In genomic region chr3:156304174-156304573, GRCm38 (mm10) we compare ENCODE assay signal across 30 mouse cellular contexts.
DNase-seq lines count a peak whose midpoint lies in the region; ATAC-seq and TF ChIP-seq lines count a peak whose summit lies in the region.
"Had no signal": no experiment of that assay in that cellular context is flagged by ENCODE, and none has a peak within 500 bp of the region (broad histone marks: within the 10 kb centered on the region; RNA-seq: fewer than 3 reads in every experiment).

No protein-coding gene starts in this region.

- H3K9me3 ChIP-seq in forebrain, embryonic 14.5 days (replicated peaks; ENCODE audit: control insufficient read depth, low read length) = no peaks in the 10 kb centered on the region
- H3K9me3 ChIP-seq in forebrain, embryonic 16.5 days (ENCODE audit: control insufficient read depth, low read length) = no peaks in the 10 kb centered on the region
- no peaks in the 10 kb centered on the region for H3K9me3 ChIP-seq in midbrain, embryonic 11.5 days (ENCODE audit: control insufficient read depth, low read length)
- H3K9me3 ChIP-seq in midbrain, postnatal 0 days (ENCODE audit: low read length) = no peaks in the 10 kb centered on the region
- H3K9me3 ChIP-seq in midbrain, embryonic 15.5 days = no peaks in the 10 kb centered on the region
- no peaks in the 10 kb centered on the region for H3K9me3 ChIP-seq in heart, embryonic 12.5 days (replicated peaks)
- H3K9me3 ChIP-seq: embryonic facial prominence, embryonic 13.5 days; forebrain, embryonic 13.5 days; heart, embryonic 15.5 days; hindbrain, embryonic 13.5 days; neural tube, embryonic 15.5 days had no signal

- no peak overlapping the region for H3K4me2 ChIP-seq in forebrain, embryonic 14.5 days (ENCODE audit: low read length)
- no peak overlapping the region for H3K4me2 ChIP-seq in forebrain, embryonic 16.5 days (ENCODE audit: low read length)
- no peak overlapping the region for H3K4me2 ChIP-seq in midbrain, embryonic 11.5 days
- no peak overlapping the region for H3K4me2 ChIP-seq in midbrain, postnatal 0 days (ENCODE audit: low read depth, low read length, poor library complexity, severe bottlenecking)
- H3K4me2 ChIP-seq in midbrain, embryonic 15.5 days = no peak overlapping the region
- H3K4me2 ChIP-seq in heart, embryonic 12.5 days = no peak overlapping the region
- H3K4me2 ChIP-seq: embryonic facial prominence, embryonic 13.5 days; forebrain, embryonic 13.5 days; heart, embryonic 15.5 days; hindbrain, embryonic 13.5 days; liver, embryonic 12.5 days; neural tube, embryonic 15.5 days had no signal

- peak; percentile 46 for DNase-seq in forebrain, embryonic 14.5 days (ENCODE audit: low spot score)
- peak; percentile 85 for DNase-seq in midbrain, embryonic 11.5 days (ENCODE audit: low spot score, missing footprints)
- no peak for DNase-seq in midbrain, postnatal 0 days (ENCODE audit: low spot score)
- peak; percentile 17 for DNase-seq in embryo, embryonic 11 days
- DNase-seq: adrenal gland, postnatal 14 days; cerebellum, adult 11-12 months; cerebellum, adult 9-11 months; gastrocnemius, postnatal 10 days; heart, postnatal 36 days; kidney, adult 2 months; kidney, postnatal 10 days; layer of hippocampus, postnatal 36 days; left cerebral cortex, postnatal 4 days; liver, postnatal 0 days; lung, postnatal 36 days; right cerebral cortex, adult 18-20 months; right cerebral cortex, postnatal 4 days; thymus, adult 2 months; thymus, postnatal 36 days had no signal

- no peaks in the 10 kb centered on the region for H3K36me3 ChIP-seq in forebrain, embryonic 14.5 days (ENCODE audit: control insufficient read depth, insufficient read depth, low read length)
- no peaks in the 10 kb centered on the region for H3K36me3 ChIP-seq in forebrain, embryonic 16.5 days (ENCODE audit: control insufficient read depth, insufficient read depth)
- no peaks in the 10 kb centered on the region for H3K36me3 ChIP-seq in midbrain, embryonic 11.5 days (ENCODE audit: control insufficient read depth, insufficient read depth, low read length)
- H3K36me3 ChIP-seq in midbrain, postnatal 0 days (ENCODE audit: insufficient read depth, low read length) = no peaks in the 10 kb centered on the region
- H3K36me3 ChIP-seq in midbrain, embryonic 15.5 days (replicated peaks) = no peaks in the 10 kb centered on the region
- H3K36me3 ChIP-seq in heart, embryonic 12.5 days = no peaks in the 10 kb centered on the region
- H3K36me3 ChIP-seq: embryonic facial prominence, embryonic 13.5 days; heart, embryonic 15.5 days; hindbrain, embryonic 13.5 days; liver, embryonic 12.5 days; neural tube, embryonic 15.5 days had no signal

- H3K27ac ChIP-seq in forebrain, embryonic 14.5 days (ENCODE audit: low read depth, low read length) = no peak overlapping the region
- H3K27ac ChIP-seq in forebrain, embryonic 16.5 days (ENCODE audit: low read length) = no peak overlapping the region
- H3K27ac ChIP-seq in midbrain, embryonic 11.5 days (ENCODE audit: low read depth, low read length) = no peak overlapping the region
- no peak overlapping the region for H3K27ac ChIP-seq in midbrain, postnatal 0 days (ENCODE audit: low read depth, low read length)
- no peak overlapping the region for H3K27ac ChIP-seq in midbrain, embryonic 15.5 days
- no peak overlapping the region for H3K27ac ChIP-seq in heart, embryonic 12.5 days (ENCODE audit: poor library complexity, severe bottlenecking)
- H3K27ac ChIP-seq: embryonic facial prominence, embryonic 13.5 days; forebrain, embryonic 13.5 days; heart, embryonic 15.5 days; liver, embryonic 12.5 days; neural tube, embryonic 15.5 days; stomach, postnatal 0 days had no signal

- WGBS in forebrain, embryonic 14.5 days = 4% methylated on average over 4 of the region's 4 CpGs
- 5% methylated on average over 4 of the region's 4 CpGs for WGBS in forebrain, embryonic 16.5 days
- 11% methylated on average over 4 of the region's 4 CpGs for WGBS in midbrain, embryonic 11.5 days
- WGBS in midbrain, postnatal 0 days = 13% methylated on average over 4 of the region's 4 CpGs
- WGBS in midbrain, embryonic 15.5 days = 9% methylated on average over 4 of the region's 4 CpGs
- 62% methylated on average over 4 of the region's 4 CpGs for WGBS in heart, embryonic 12.5 days

- no peak for ATAC-seq in forebrain, embryonic 14.5 days
- no peak for ATAC-seq in forebrain, embryonic 16.5 days
- ATAC-seq in midbrain, embryonic 11.5 days (ENCODE audit: low FRiP score) = peak; percentile 80
- ATAC-seq in midbrain, postnatal 0 days (ENCODE audit: low FRiP score) = no peak
- ATAC-seq in midbrain, embryonic 15.5 days (replicated peaks) = 0 out of 2 replicates have a peak, but pooled peaks have one; percentile 38
- ATAC-seq in heart, embryonic 12.5 days (ENCODE audit: insufficient number of reproducible peaks, low FRiP score) = no peak
- ATAC-seq: CD4-positive, CD25-positive, alpha-beta regulatory T cell, adult 4 months; forebrain, embryonic 13.5 days; liver, embryonic 12.5 days; liver, postnatal 0 days had no signal

- H3K9ac ChIP-seq in forebrain, embryonic 14.5 days (ENCODE audit: low read length) = no peak overlapping the region
- no peak overlapping the region for H3K9ac ChIP-seq in forebrain, embryonic 16.5 days (replicated peaks; ENCODE audit: low read depth, low read length)
- H3K9ac ChIP-seq in midbrain, embryonic 11.5 days (ENCODE audit: low read length) = no peak overlapping the region
- no peak overlapping the region for H3K9ac ChIP-seq in midbrain, postnatal 0 days (replicated peaks; ENCODE audit: low read length, poor library complexity, severe bottlenecking)
- H3K9ac ChIP-seq in midbrain, embryonic 15.5 days = no peak overlapping the region
- no peak overlapping the region for H3K9ac ChIP-seq in heart, embryonic 12.5 days
- H3K9ac ChIP-seq: embryonic facial prominence, embryonic 13.5 days; forebrain, embryonic 13.5 days; heart, embryonic 15.5 days; hindbrain, embryonic 13.5 days; liver, embryonic 12.5 days; liver, postnatal 0 days; neural tube, embryonic 15.5 days had no signal

- H3K27me3 ChIP-seq in forebrain, embryonic 14.5 days (replicated peaks; ENCODE audit: control insufficient read depth, insufficient read depth, low read length) = no peaks in the 10 kb centered on the region
- no peaks in the 10 kb centered on the region for H3K27me3 ChIP-seq in forebrain, embryonic 16.5 days (replicated peaks; ENCODE audit: control insufficient read depth, insufficient read depth, low read length)
- H3K27me3 ChIP-seq in midbrain, embryonic 11.5 days (ENCODE audit: control insufficient read depth, insufficient read depth, low read length) = no peaks in the 10 kb centered on the region
- H3K27me3 ChIP-seq in midbrain, postnatal 0 days (ENCODE audit: insufficient read depth, low read length) = no peaks in the 10 kb centered on the region
- H3K27me3 ChIP-seq in midbrain, embryonic 15.5 days (replicated peaks) = no peaks in the 10 kb centered on the region
- no peaks in the 10 kb centered on the region for H3K27me3 ChIP-seq in heart, embryonic 12.5 days (replicated peaks)
- H3K27me3 ChIP-seq: embryonic facial prominence, embryonic 13.5 days; forebrain, embryonic 13.5 days; heart, embryonic 15.5 days; hindbrain, embryonic 13.5 days; liver, embryonic 12.5 days; neural tube, embryonic 15.5 days had no signal

- H3K4me1 ChIP-seq in forebrain, embryonic 14.5 days (ENCODE audit: control insufficient read depth, insufficient read depth, low read length) = peaks cover 13% of the 10 kb centered on the region
- peaks cover 17% of the 10 kb centered on the region for H3K4me1 ChIP-seq in forebrain, embryonic 16.5 days (replicated peaks; ENCODE audit: control insufficient read depth, insufficient read depth, low read length)
- peaks cover 4% of the 10 kb centered on the region for H3K4me1 ChIP-seq in midbrain, embryonic 11.5 days (ENCODE audit: control insufficient read depth, insufficient read depth, low read length)
- H3K4me1 ChIP-seq in midbrain, postnatal 0 days (ENCODE audit: insufficient read depth, low read length) = no peaks in the 10 kb centered on the region; the same call in 1 of the 2 replicates
- H3K4me1 ChIP-seq in midbrain, embryonic 15.5 days = peaks cover 10% of the 10 kb centered on the region
- H3K4me1 ChIP-seq in heart, embryonic 12.5 days (replicated peaks) = peaks cover 6% of the 10 kb centered on the region; the same call in 1 of the 2 replicates
- H3K4me1 ChIP-seq: liver, embryonic 12.5 days had no signal

- no peak overlapping the region for H3K4me3 ChIP-seq in forebrain, embryonic 14.5 days (ENCODE audit: low read depth, low read length)
- no peak overlapping the region for H3K4me3 ChIP-seq in forebrain, embryonic 16.5 days (replicated peaks; ENCODE audit: low read length)
- H3K4me3 ChIP-seq in midbrain, embryonic 11.5 days (ENCODE audit: low read depth, low read length) = no peak overlapping the region
- no peak overlapping the region for H3K4me3 ChIP-seq in midbrain, postnatal 0 days (ENCODE audit: low read depth, low read length)
- H3K4me3 ChIP-seq in midbrain, embryonic 15.5 days = no peak overlapping the region
- H3K4me3 ChIP-seq in heart, embryonic 12.5 days = no peak overlapping the region
- H3K4me3 ChIP-seq: embryonic facial prominence, embryonic 13.5 days; forebrain, embryonic 13.5 days; heart, embryonic 15.5 days; hindbrain, embryonic 13.5 days; liver, embryonic 12.5 days; neural tube, embryonic 15.5 days had no signal

- TF ChIP-seq CTCF in midbrain, postnatal 0 days (IDR thresholded peaks at IDR 0.05) = no peak

Comparison
In these comparisons a context has a peak if more than half of its experiments do, and no peak if none do; other contexts are left out.
1. ATAC-seq: peak in midbrain, embryonic 11.5 days (single experiment) and midbrain, embryonic 15.5 days (single experiment); none in forebrain, embryonic 14.5 days (single experiment), forebrain, embryonic 16.5 days (single experiment), midbrain, postnatal 0 days (single experiment) and heart, embryonic 12.5 days (single experiment).